Mouse (Mus musculus) lung, postnatal 0 days (tissue): ENCODE measurements at regions not wholly inside any gene's neighbourhood (a gene's known extent, or its start where the extent isn't known, plus 50 kb on each side); places are given as distances from the start of the nearest gene placed in this dataset.

Source experiments
- ATAC-seq: fragments of 200-750 bp; cut with Nextera tagmentation; 2 replicates; pipeline ENCODE4 v1.8.0; 2017; ENCODE audit warnings: moderate library complexity
- DNase-seq: peaks from one replicate; pipeline ENCODE4 v3.0.0-alpha.2; 2016; ENCODE audit warnings: low spot score
- H3K27ac ChIP-seq: fragments of 300-500 bp; sonication (generic); 2 replicates; pipeline ENCODE4 v1.5.1; 2014; ENCODE audit warnings: antibody characterized with exemption, mild to moderate bottlenecking, low read length, mixed read lengths
- H3K27me3 ChIP-seq: fragments of 300-500 bp; sonication (generic); replicated peaks from 2 replicates; pipeline ENCODE4 v1.6.1; 2014; ENCODE audit warnings: low read length, mixed read lengths; ENCODE audit not compliant: insufficient read depth
- H3K36me3 ChIP-seq: fragments of 300-500 bp; sonication (generic); 2 replicates; pipeline ENCODE4 v1.6.1; 2014; ENCODE audit warnings: low read length, mixed read lengths; ENCODE audit not compliant: insufficient read depth
- H3K4me1 ChIP-seq: fragments of 300-500 bp; sonication (generic); 2 replicates; pipeline ENCODE4 v1.6.1; 2014; ENCODE audit warnings: antibody characterized with exemption, low read depth, low read length, mixed read lengths; ENCODE audit not compliant: insufficient read depth
- H3K4me2 ChIP-seq: fragments of 300-500 bp; sonication (generic); replicated peaks from 2 replicates; pipeline ENCODE4 v1.6.1; 2014; ENCODE audit warnings: low read depth, mild to moderate bottlenecking, low read length, moderate library complexity, mixed read lengths
- H3K4me3 ChIP-seq: fragments of 300-500 bp; sonication (generic); 2 replicates; pipeline ENCODE4 v1.5.1; 2014; ENCODE audit warnings: low read depth, low read length
- H3K9ac ChIP-seq: fragments of 300-500 bp; sonication (generic); replicated peaks from 2 replicates; pipeline ENCODE4 v1.6.1; 2014; ENCODE audit warnings: low read depth, mild to moderate bottlenecking
- H3K9me3 ChIP-seq: fragments of 300-500 bp; sonication (generic); 2 replicates; pipeline ENCODE4 v1.6.1; 2016; ENCODE audit warnings: low read length, mixed read lengths
- CTCF ChIP-seq: IDR thresholded peaks from 2 replicates; pipeline ENCODE4 v1.5.1; 2016; ENCODE audit warnings: antibody characterized with exemption, mild to moderate bottlenecking
- EP300 ChIP-seq: IDR thresholded peaks from 2 replicates; pipeline ENCODE4 v1.6.1; 2016; ENCODE audit warnings: antibody characterized with exemption, mild to moderate bottlenecking, control low read depth
- WGBS: fragments of 180-500 bp; shearing (Covaris S2); extraction: QIAGEN DNeasy Blood & Tissue Kit; methylation state at CpG from one replicate; pipeline ENCODE4 v1.1.7; 2014; 5-methylcytosine and 5-hydroxymethylcytosine counted together

GRCm38 (mm10) chr9:83700056-83700455 is 106.0 kb downstream of the Elovl4 start:
- no peak for ATAC-seq
- 77% methylated on average over 7 of the region's 7 CpGs for WGBS
- no peaks in the 10 kb centered on the region for H3K9me3 ChIP-seq
- H3K9ac ChIP-seq, result no peak overlapping the region
- TF ChIP-seq CTCF, result no peak
- no peak for TF ChIP-seq EP300
- H3K27me3 ChIP-seq, result no peaks in the 10 kb centered on the region
- no peak for DNase-seq
- no peak overlapping the region for H3K4me2 ChIP-seq
- no peak overlapping the region for H3K27ac ChIP-seq
- no peaks in the 10 kb centered on the region for H3K36me3 ChIP-seq
- H3K4me1 ChIP-seq, result no peaks in the 10 kb centered on the region
- no peak overlapping the region for H3K4me3 ChIP-seq

GRCm38 (mm10) chr9:83691332-83692198 is 114.5 kb downstream of the Elovl4 start:
- ATAC-seq (peak; percentile 65; the same call in 1 of the 2 replicates), DNase-seq (peak; percentile 84)
- Histone ChIP-seq H3K4me2 (peak overlapping the region; percentile 45), H3K36me3 (no peaks in the 10 kb centered on the region), H3K27ac (no peak overlapping the region), H3K4me1 (0 out of 2 replicates have a peak, but pooled peaks cover 2% of the 10 kb centered on the region), H3K9me3 (no peaks in the 10 kb centered on the region), H3K27me3 (no peaks in the 10 kb centered on the region), H3K9ac (no peak overlapping the region), H3K4me3 (peak overlapping the region; percentile 36)
- 16% methylated on average over 24 of the region's 24 CpGs for WGBS
- peak; percentile 76 for TF ChIP-seq CTCF
- no peak for TF ChIP-seq EP300
